Mouse (Mus musculus): ENCODE results near the gene Rab5if.

- no peak; the same call in 1 of the 2 replicates for TF ChIP-seq GATA1 (IDR thresholded peaks at IDR 0.05; ENCODE audit: low read length)
- TF ChIP-seq TAL1 (IDR thresholded peaks at IDR 0.05; ENCODE audit: low read length): no peak
Measured at GRCm38 (mm10) chr2:156899184-156899583, 36.3 kb downstream of the Rab5if start.

Data from erythroblast, embryonic 14.5 days (primary cell).